In the genomic region with DNA sequence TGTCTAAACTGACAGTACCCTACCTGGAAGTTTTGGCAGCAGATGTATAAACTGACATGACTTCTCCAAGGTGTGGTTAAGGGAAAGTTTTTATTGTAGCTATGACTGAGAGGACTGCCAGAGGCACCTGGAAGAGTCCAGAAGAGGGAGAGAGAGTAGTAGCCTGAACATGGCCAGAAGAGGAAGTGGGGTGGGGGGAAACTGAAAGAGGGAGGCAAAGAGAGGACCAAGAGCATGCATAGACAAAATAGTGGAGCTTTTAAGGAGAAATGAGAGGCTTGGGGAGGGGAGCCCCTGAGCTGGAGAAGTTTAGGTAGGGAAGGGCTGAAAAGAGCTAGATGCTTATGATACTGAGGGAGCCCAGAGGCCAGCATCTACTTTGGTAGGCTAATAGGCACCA, we compare ENCODE assay signal across 24 mouse cellular contexts.
DNase-seq lines count a peak whose midpoint lies in the region; ATAC-seq and TF ChIP-seq lines count a peak whose summit lies in the region.
"Had no signal": no experiment of that assay in that cellular context is flagged by ENCODE, and none has a peak within 500 bp of the region (broad histone marks: within the 10 kb centered on the region; RNA-seq: fewer than 3 reads in every experiment).

No protein-coding gene starts in this region.

- no peaks in the 10 kb centered on the region for H3K9me3 ChIP-seq in CH12.LX (replicated peaks; ENCODE audit: low read length)
- H3K9me3 ChIP-seq in heart, embryonic 10.5 days: no peaks in the 10 kb centered on the region
- H3K9me3 ChIP-seq: embryonic facial prominence, embryonic 10.5 days; embryonic facial prominence, embryonic 12.5 days; forebrain, embryonic 13.5 days; forebrain, embryonic 15.5 days had no signal

- dilution Hi-C loops in CH12.LX (cut with MboI; ENCODE audit: extremely low pct_ligation_motif_present, extremely low pct_unique_long_range_greater_than_20kb, low sequenced_read_pairs): no loop called here

- no peak for TF ChIP-seq POLR2A in CH12.LX (IDR thresholded peaks at IDR 0.05; ENCODE audit: low read depth, low read length)

- no peak overlapping the region for H3K4me3 ChIP-seq in CH12.LX (replicated peaks in 1 of 3; ENCODE audit: low read depth in 2 of 3, low read length in 2 of 3, poor library complexity in 1 of 3)
- no peak overlapping the region for H3K4me3 ChIP-seq in heart, embryonic 10.5 days
- H3K4me3 ChIP-seq: embryonic facial prominence, embryonic 10.5 days; embryonic facial prominence, embryonic 12.5 days; forebrain, embryonic 13.5 days; forebrain, embryonic 15.5 days had no signal

- H3K9ac ChIP-seq in CH12.LX (ENCODE audit: insufficient read depth, low read depth): no peak overlapping the region
- H3K9ac ChIP-seq: embryonic facial prominence, embryonic 12.5 days; forebrain, embryonic 13.5 days; forebrain, embryonic 15.5 days; forebrain, postnatal 0 days had no signal

- H3K27me3 ChIP-seq in CH12.LX (replicated peaks): no peaks in the 10 kb centered on the region
- no peaks in the 10 kb centered on the region for H3K27me3 ChIP-seq in heart, embryonic 10.5 days (ENCODE audit: insufficient read depth, poor library complexity, severe bottlenecking)
- H3K27me3 ChIP-seq: embryonic facial prominence, embryonic 12.5 days; forebrain, embryonic 13.5 days; forebrain, embryonic 15.5 days; Patski had no signal

- TF ChIP-seq RAD21 in CH12.LX (IDR thresholded peaks at IDR 0.05; ENCODE audit: low read depth, low read length): no peak

- peaks cover 0 to 21% of the 10 kb centered on the region in 2 experiments; a peak in 2 of 4 replicates for H3K4me1 ChIP-seq in CH12.LX (ENCODE audit: control insufficient read depth in 1 of 2, insufficient read depth in 2 of 2)
- no peaks in the 10 kb centered on the region for H3K4me1 ChIP-seq in heart, embryonic 10.5 days
- H3K4me1 ChIP-seq: embryonic facial prominence, embryonic 10.5 days; embryonic facial prominence, embryonic 12.5 days; forebrain, embryonic 13.5 days; forebrain, embryonic 15.5 days had no signal

- peak; percentile 17 for DNase-seq in CH12.LX (ENCODE audit: extremely low read depth)
- DNase-seq in heart, embryonic 10.5 days (ENCODE audit: low spot score): no peak
- no peak for DNase-seq in heart, postnatal 36 days
- DNase-seq in thymus, postnatal 14 days: no peak
- DNase-seq: adrenal gland, adult 2 months; adrenal gland, postnatal 10 days; adrenal gland, postnatal 25 days; cerebellum, adult 11 months; cerebellum, adult 18-20 months; cerebellum, adult 8-10 months; cerebellum, adult 9-11 months; cerebellum, postnatal 14 days; cerebellum, postnatal 36 days; forebrain, postnatal 0 days had no signal

- in situ Hi-C loops in CH12.LX (cut with MboI; ENCODE audit: low pct_ligation_motif_present, low pct_unique_long_range_greater_than_20kb, low sequenced_read_pairs): no loop called here

- TF ChIP-seq EP300 in CH12.LX (IDR thresholded peaks at IDR 0.05; ENCODE audit: low read length): no peak

- no peaks in the 10 kb centered on the region for H3K79me2 ChIP-seq in CH12.LX (replicated peaks; ENCODE audit: control insufficient read depth, extremely low read depth, insufficient read depth, poor library complexity, severe bottlenecking)

- H3K4me2 ChIP-seq in CH12.LX (ENCODE audit: insufficient read depth, low read depth, poor library complexity, severe bottlenecking): no peak overlapping the region
- H3K4me2 ChIP-seq: embryonic facial prominence, embryonic 12.5 days; forebrain, embryonic 13.5 days; forebrain, embryonic 15.5 days had no signal

- H3K27ac ChIP-seq in CH12.LX (ENCODE audit: insufficient read depth, low read depth): no peak overlapping the region
- no peak overlapping the region for H3K27ac ChIP-seq in heart, embryonic 10.5 days
- H3K27ac ChIP-seq: embryonic facial prominence, embryonic 10.5 days; embryonic facial prominence, embryonic 12.5 days; forebrain, embryonic 13.5 days; forebrain, embryonic 15.5 days had no signal

- ATAC-seq in common myeloid progenitor, adult 5-6 weeks (replicated peaks; ENCODE audit: low read depth, poor library complexity, severe bottlenecking): peak; percentile 52; the same call in 1 of the 2 replicates
- peak; percentile 17 to 54; a peak in 2 of 4 replicates for ATAC-seq in hematopoietic stem cell, adult 5-6 weeks (replicated peaks in 1 of 2; ENCODE audit: insufficient read depth in 1 of 2, low FRiP score in 2 of 2, low TSS enrichment in 1 of 2, low read depth in 1 of 2, poor library complexity in 2 of 2, severe bottlenecking in 2 of 2)
- peak; percentile 66 for ATAC-seq in megakaryocyte progenitor cell, adult 5-6 weeks (replicated peaks; ENCODE audit: poor library complexity)
- ATAC-seq in activated CD4-positive, CD25-positive, alpha-beta regulatory T cell, adult 4 months: no peak
- ATAC-seq: forebrain, embryonic 13.5 days; forebrain, embryonic 15.5 days; forebrain, postnatal 0 days; Patski had no signal

- intact Hi-C loops in heart, postnatal 36 days (cut with DNase I): no loop called here

- TF ChIP-seq CTCF in CH12.LX (conservative IDR thresholded peaks at IDR 0.05 in 1 of 2, IDR thresholded peaks at IDR 0.05 in 1 of 2; ENCODE audit: low read depth in 2 of 2, low read length in 2 of 2): no peak

- H3K36me3 ChIP-seq in CH12.LX (replicated peaks in 1 of 2; ENCODE audit: control insufficient read depth in 1 of 2, insufficient read depth in 1 of 2, low read length in 1 of 2): no peaks in the 10 kb centered on the region
- H3K36me3 ChIP-seq in heart, embryonic 10.5 days: no peaks in the 10 kb centered on the region
- H3K36me3 ChIP-seq: embryonic facial prominence, embryonic 10.5 days; embryonic facial prominence, embryonic 12.5 days; forebrain, embryonic 15.5 days; G1E had no signal

TF ChIP-seq in CH12.LX, 34 proteins besides CTCF, POLR2A, EP300 and RAD21:
- TF ChIP-seq CHD2 (IDR thresholded peaks at IDR 0.05; ENCODE audit: low read length) (no peak), ETS1 (conservative IDR thresholded peaks at IDR 0.05; ENCODE audit: low read depth, low read length) (no peak), ZC3H11A (IDR thresholded peaks at IDR 0.05; ENCODE audit: low read depth, low read length) (no peak), MXI1 (IDR thresholded peaks at IDR 0.05; ENCODE audit: low read depth, low read length) (no peak), ZNF384 (IDR thresholded peaks at IDR 0.05; ENCODE audit: low read depth, low read length) (no peak), MAFK (IDR thresholded peaks at IDR 0.05; ENCODE audit: insufficient replicate concordance, low read length) (no peak), POLR2AphosphoS2 (IDR thresholded peaks at IDR 0.05; ENCODE audit: low read depth, low read length) (no peak), NELFE (IDR thresholded peaks at IDR 0.05; ENCODE audit: low read depth, low read length) (no peak), ZKSCAN1 (IDR thresholded peaks at IDR 0.05; ENCODE audit: borderline replicate concordance, low read depth, low read length) (no peak), HCFC1 (IDR thresholded peaks at IDR 0.05; ENCODE audit: low read depth, low read length) (no peak), KAT2A (IDR thresholded peaks at IDR 0.05; ENCODE audit: insufficient replicate concordance, low read length) (no peak), USF2 (conservative IDR thresholded peaks at IDR 0.05; ENCODE audit: low read depth, low read length) (no peak), BHLHE40 (IDR thresholded peaks at IDR 0.05; ENCODE audit: low read depth, low read length) (no peak), JUN (IDR thresholded peaks at IDR 0.05; ENCODE audit: insufficient read depth, low read depth, low read length) (no peak)
